Comparison of ENCODE assay signal across 12 mouse cellular contexts in genomic region chr2:74682796-74683195, GRCm38 (mm10). TPM values are rescaled to one million over a fixed set of nuclear protein-coding genes. Genes with fewer than 3 reads are reported as not detected.
DNase-seq lines count a peak whose midpoint lies in the region; ATAC-seq lines count a peak whose summit lies in the region.
"Had no signal": no experiment of that assay in that cellular context is flagged by ENCODE, and none has a peak within 500 bp of the region (broad histone marks: within the 10 kb centered on the region; RNA-seq: fewer than 3 reads in every experiment).

No protein-coding gene starts in this region.

- H3K27me3 ChIP-seq in forebrain, embryonic 15.5 days: peaks cover 99% of the 10 kb centered on the region
- H3K27me3 ChIP-seq in limb, embryonic 11.5 days (ENCODE audit: control insufficient read depth, insufficient read depth, low read length): peaks cover 18% of the 10 kb centered on the region
- H3K27me3 ChIP-seq in neural tube, embryonic 13.5 days: peaks cover 96% of the 10 kb centered on the region

- ATAC-seq in forebrain, embryonic 15.5 days (replicated peaks): no peak; the same call in 1 of the 2 replicates
- no peak for ATAC-seq in limb, embryonic 11.5 days (ENCODE audit: insufficient number of reproducible peaks, low FRiP score, low TSS enrichment, low read depth)
- ATAC-seq in neural tube, embryonic 13.5 days (ENCODE audit: low read depth): no peak
- ATAC-seq: Patski had no signal

- WGBS in forebrain, embryonic 15.5 days: under 1% methylated on average over 50 of the region's 51 CpGs
- 0% methylated on average over 34 of the region's 51 CpGs for WGBS in limb, embryonic 11.5 days
- under 1% methylated on average over 37 of the region's 51 CpGs for WGBS in neural tube, embryonic 13.5 days

- H3K4me1 ChIP-seq in forebrain, embryonic 15.5 days: peaks cover 16% of the 10 kb centered on the region
- peaks cover 23% of the 10 kb centered on the region for H3K4me1 ChIP-seq in limb, embryonic 11.5 days (ENCODE audit: control insufficient read depth, insufficient read depth, low read length)
- H3K4me1 ChIP-seq in neural tube, embryonic 13.5 days (replicated peaks): peaks cover 12% of the 10 kb centered on the region

- H3K9ac ChIP-seq in forebrain, embryonic 15.5 days (replicated peaks): no peak overlapping the region
- peak overlapping the region; percentile 97 for H3K9ac ChIP-seq in limb, embryonic 11.5 days (ENCODE audit: low read length)
- H3K9ac ChIP-seq in neural tube, embryonic 13.5 days: peak overlapping the region; percentile 75

- no peak overlapping the region for H3K4me2 ChIP-seq in forebrain, embryonic 15.5 days (replicated peaks)
- H3K4me2 ChIP-seq in limb, embryonic 11.5 days (ENCODE audit: low read depth, severe bottlenecking): peak overlapping the region; percentile 47
- H3K4me2 ChIP-seq in neural tube, embryonic 13.5 days: peak overlapping the region; percentile 44

- H3K4me3 ChIP-seq in forebrain, embryonic 15.5 days: peak overlapping the region; percentile 15; the same call in 1 of the 2 replicates
- H3K4me3 ChIP-seq in limb, embryonic 11.5 days (ENCODE audit: low read depth, low read length): peak overlapping the region; percentile 77
- peak overlapping the region; percentile 42 for H3K4me3 ChIP-seq in neural tube, embryonic 13.5 days

- H3K27ac ChIP-seq in forebrain, embryonic 15.5 days (replicated peaks): no peak overlapping the region
- H3K27ac ChIP-seq in limb, embryonic 11.5 days (replicated peaks; ENCODE audit: low read depth, low read length): peak overlapping the region; percentile 95
- H3K27ac ChIP-seq in neural tube, embryonic 13.5 days (replicated peaks): peak overlapping the region; percentile 82

- H3K36me3 ChIP-seq in forebrain, embryonic 15.5 days: no peaks in the 10 kb centered on the region
- no peaks in the 10 kb centered on the region for H3K36me3 ChIP-seq in limb, embryonic 11.5 days (ENCODE audit: control insufficient read depth, insufficient read depth, low read length)
- H3K36me3 ChIP-seq in neural tube, embryonic 13.5 days: no peaks in the 10 kb centered on the region

- peak; percentile 48 for DNase-seq in kidney, postnatal 10 days
- DNase-seq in kidney, adult 18-20 months: no peak
- peak; percentile 72 for DNase-seq in limb, embryonic 11.5 days (ENCODE audit: low spot score)
- DNase-seq in left cerebral cortex, adult 18-20 months (ENCODE audit: low spot score in 2 of 2): no peak
- no peak for DNase-seq in embryo, embryonic 10.5 days (ENCODE audit: low spot score)
- DNase-seq in cerebellum, adult 8-10 months: no peak
- DNase-seq: left cerebral cortex, postnatal 4 days had no signal

- no peaks in the 10 kb centered on the region for H3K9me3 ChIP-seq in forebrain, embryonic 15.5 days
- no peaks in the 10 kb centered on the region for H3K9me3 ChIP-seq in limb, embryonic 11.5 days (ENCODE audit: control insufficient read depth, low read length)
- no peaks in the 10 kb centered on the region for H3K9me3 ChIP-seq in neural tube, embryonic 13.5 days

RNA-seq across cellular contexts. Expression of gene Hoxd11, which starts 3.4 kb away (rescaled TPM):
- not detected in 2 replicates for polyA plus RNA-seq in forebrain, embryonic 15.5 days (2015; fragmentation: Nextera tagmentation; extraction: Ambion mirVana)
- 59.6 and 64.4 TPM in 2 replicates for polyA plus RNA-seq in limb, embryonic 11.5 days (2014; fragmentation: Nextera tagmentation; extraction: Ambion mirVana)
- polyA plus RNA-seq in neural tube, embryonic 13.5 days (2015; fragmentation: Nextera tagmentation; extraction: Ambion mirVana): 4.0 and 6.5 TPM in 2 replicates
- total RNA-seq in left cerebral cortex, adult 18-20 months (2021): not detected
- total RNA-seq: left cerebral cortex, postnatal 4 days; neutrophil, adult 5-6 weeks had no signal
- polyA plus RNA-seq: Patski; testis, adult 2 months had no signal

RNA-seq across cellular contexts. Expression of gene Hoxd12, which starts 8.0 kb away (rescaled TPM):
- not detected in 2 replicates for polyA plus RNA-seq in forebrain, embryonic 15.5 days (2015; fragmentation: Nextera tagmentation; extraction: Ambion mirVana)
- 80.7 and 82.2 TPM in 2 replicates for polyA plus RNA-seq in limb, embryonic 11.5 days (2014; fragmentation: Nextera tagmentation; extraction: Ambion mirVana)
- 0.50 and 1.7 TPM in 2 replicates for polyA plus RNA-seq in neural tube, embryonic 13.5 days (2015; fragmentation: Nextera tagmentation; extraction: Ambion mirVana)
- total RNA-seq in left cerebral cortex, adult 18-20 months (2021): not detected
- total RNA-seq: left cerebral cortex, postnatal 4 days; neutrophil, adult 5-6 weeks had no signal
- polyA plus RNA-seq: Patski; testis, adult 2 months had no signal

RNA-seq across cellular contexts. Expression of gene Hoxd10, which starts 8.9 kb away (rescaled TPM):
- not detected in 2 replicates for polyA plus RNA-seq in forebrain, embryonic 15.5 days (2015; fragmentation: Nextera tagmentation; extraction: Ambion mirVana)
- polyA plus RNA-seq in limb, embryonic 11.5 days (2014; fragmentation: Nextera tagmentation; extraction: Ambion mirVana): 52.0 and 55.0 TPM in 2 replicates
- 87.2 and 132 TPM in 2 replicates for polyA plus RNA-seq in neural tube, embryonic 13.5 days (2015; fragmentation: Nextera tagmentation; extraction: Ambion mirVana)
- total RNA-seq in left cerebral cortex, adult 18-20 months (2021): not detected
- total RNA-seq: left cerebral cortex, postnatal 4 days; neutrophil, adult 5-6 weeks had no signal

RNA-seq across cellular contexts. Expression of gene Hoxd13, which starts 14.7 kb away (rescaled TPM):
- not detected in 2 replicates for polyA plus RNA-seq in forebrain, embryonic 15.5 days (2015; fragmentation: Nextera tagmentation; extraction: Ambion mirVana)
- 55.3 and 59.8 TPM in 2 replicates for polyA plus RNA-seq in limb, embryonic 11.5 days (2014; fragmentation: Nextera tagmentation; extraction: Ambion mirVana)
- 0.10 and 0.19 TPM in 2 replicates for polyA plus RNA-seq in neural tube, embryonic 13.5 days (2015; fragmentation: Nextera tagmentation; extraction: Ambion mirVana)
- not detected for total RNA-seq in left cerebral cortex, adult 18-20 months (2021)
- total RNA-seq: left cerebral cortex, postnatal 4 days; neutrophil, adult 5-6 weeks had no signal
- polyA plus RNA-seq: Patski; testis, adult 2 months had no signal

RNA-seq across cellular contexts. Expression of gene Hoxd9, which starts 14.7 kb away (rescaled TPM):
- not detected in 2 replicates for polyA plus RNA-seq in forebrain, embryonic 15.5 days (2015; fragmentation: Nextera tagmentation; extraction: Ambion mirVana)
- 17.1 and 24.1 TPM in 2 replicates for polyA plus RNA-seq in limb, embryonic 11.5 days (2014; fragmentation: Nextera tagmentation; extraction: Ambion mirVana)
- polyA plus RNA-seq in neural tube, embryonic 13.5 days (2015; fragmentation: Nextera tagmentation; extraction: Ambion mirVana): 27.7 and 42.7 TPM in 2 replicates
- total RNA-seq in left cerebral cortex, adult 18-20 months (2021): not detected
- total RNA-seq: left cerebral cortex, postnatal 4 days; neutrophil, adult 5-6 weeks had no signal

Comparison
In these comparisons a context has a peak if more than half of its experiments do, and no peak if none do; other contexts are left out.
1. DNase-seq: peak in kidney, postnatal 10 days (single experiment) and limb, embryonic 11.5 days (single experiment); none in kidney, adult 18-20 months (single experiment), left cerebral cortex, adult 18-20 months (0 of 2), embryo, embryonic 10.5 days (single experiment) and cerebellum, adult 8-10 months (single experiment).
2. H3K4me3 ChIP-seq: peak in every context shown above with its lines; median percentile 77 in limb, embryonic 11.5 days; 42 in neural tube, embryonic 13.5 days; 15 in forebrain, embryonic 15.5 days.
3. RNA of gene Hoxd12, which starts 8.0 kb away (polyA plus RNA-seq): 80.7 to 82.2 TPM in limb, embryonic 11.5 days; 0.50 to 1.7 TPM in neural tube, embryonic 13.5 days and not detected in forebrain, embryonic 15.5 days; every median in the first group is over 10 times any median in the second.
4. RNA of gene Hoxd10, which starts 8.9 kb away (polyA plus RNA-seq): 87.2 to 132 TPM in neural tube, embryonic 13.5 days and 52.0 to 55.0 TPM in limb, embryonic 11.5 days; not detected in forebrain, embryonic 15.5 days; every median in the first group is over 10 times any median in the second.